Mouse (Mus musculus) intestine, embryonic 14.5 days (tissue): ENCODE measurements around the gene Crhr1. TPM values are rescaled to one million over a fixed set of nuclear protein-coding genes. Genes with fewer than 3 reads are reported as not detected.

Experiments used
- ATAC-seq: fragments of 200-750 bp; cut with Nextera tagmentation; replicated peaks from 2 replicates; pipeline ENCODE4 v1.8.0; 2017; ENCODE audit warnings: low read depth, moderate number of reproducible peaks, moderate TSS enrichment, moderate library complexity; ENCODE audit not compliant: low FRiP score, low TSS enrichment
- DNase-seq: peaks from one replicate; pipeline ENCODE4 v3.0.0-alpha.2; 2018; ENCODE audit warnings: low spot score
- H3K27ac ChIP-seq: fragments of 300-500 bp; sonication (generic); 2 replicates; pipeline ENCODE4 v1.5.1; 2014; ENCODE audit warnings: low read depth, mild to moderate bottlenecking, control low read depth
- H3K27me3 ChIP-seq: fragments of 300-500 bp; sonication (generic); replicated peaks from 2 replicates; pipeline ENCODE4 v1.6.1; 2014; ENCODE audit warnings: low read length, control low read depth; ENCODE audit not compliant: control insufficient read depth, insufficient read depth
- H3K36me3 ChIP-seq: fragments of 300-500 bp; sonication (generic); 2 replicates; pipeline ENCODE4 v1.6.1; 2014; ENCODE audit warnings: low read length, control low read depth; ENCODE audit not compliant: control insufficient read depth, insufficient read depth
- H3K4me1 ChIP-seq: fragments of 300-500 bp; sonication (generic); replicated peaks from 2 replicates; pipeline ENCODE4 v1.6.1; 2014; ENCODE audit warnings: low read length, control low read depth, mixed read lengths; ENCODE audit not compliant: control insufficient read depth, insufficient read depth
- H3K4me2 ChIP-seq: fragments of 300-500 bp; sonication (generic); 2 replicates; pipeline ENCODE4 v1.6.1; 2014; ENCODE audit warnings: low read length
- H3K4me3 ChIP-seq: fragments of 300-500 bp; sonication (generic); 2 replicates; pipeline ENCODE4 v1.5.1; 2014; ENCODE audit warnings: low read depth, low read length, control low read depth, mixed read lengths
- H3K9ac ChIP-seq: fragments of 300-500 bp; sonication (generic); 2 replicates; pipeline ENCODE4 v1.6.1; 2014; ENCODE audit warnings: mild to moderate bottlenecking, low read length
- H3K9me3 ChIP-seq: fragments of 300-500 bp; sonication (generic); 2 replicates; pipeline ENCODE4 v1.6.1; 2016; ENCODE audit warnings: low read length, control low read depth; ENCODE audit not compliant: control insufficient read depth
- WGBS: fragments of 180-500 bp; shearing (Covaris S2); extraction: QIAGEN DNeasy Blood & Tissue Kit; methylation state at CpG from one replicate; pipeline ENCODE4 v1.1.7; 2014; 5-methylcytosine and 5-hydroxymethylcytosine counted together
- polyA plus RNA-seq: library from polyadenylated mRNA; unstranded; fragments of >200 nt; fragmentation: Nextera tagmentation; extraction: Ambion mirVana; gene quantifications from 2 replicates; pipeline ENCODE4 v1.2.1, GENCODE M21; 2014

Gene Crhr1
- polyA plus RNA-seq, 1 experiment from 2014 or later: 0.26 TPM

DNA sequence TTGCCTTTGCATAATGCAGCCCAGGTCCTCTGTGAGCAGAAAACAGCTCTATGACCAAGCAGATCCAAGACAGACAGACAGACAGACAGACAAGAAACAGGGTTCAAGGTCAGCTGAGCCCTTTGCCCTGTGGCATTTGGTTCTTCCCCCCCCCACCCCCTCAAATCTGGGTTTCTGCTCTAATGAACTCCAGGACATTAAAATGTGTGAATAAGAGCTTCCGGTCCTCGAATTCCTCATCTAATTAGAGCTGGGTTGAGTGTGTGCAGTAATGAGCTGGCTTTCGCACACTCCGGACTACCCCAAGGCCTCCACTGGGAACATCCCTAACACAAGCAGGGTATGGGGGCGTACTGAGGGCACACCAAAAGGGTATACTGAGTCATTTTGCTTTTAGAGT is 18.3 kb downstream of the Crhr1 start:
- WGBS: 80% methylated on average over 5 of the region's 5 CpGs
- no peaks in the 10 kb centered on the region for H3K9me3 ChIP-seq
- no peak overlapping the region for H3K4me2 ChIP-seq
- no peaks in the 10 kb centered on the region for H3K36me3 ChIP-seq
- no peaks in the 10 kb centered on the region for H3K27me3 ChIP-seq
- H3K9ac ChIP-seq: no peak overlapping the region
- ATAC-seq: no peak
- no peak overlapping the region for H3K27ac ChIP-seq
- H3K4me3 ChIP-seq: no peak overlapping the region
- no peaks in the 10 kb centered on the region for H3K4me1 ChIP-seq
- DNase-seq: no peak

DNA sequence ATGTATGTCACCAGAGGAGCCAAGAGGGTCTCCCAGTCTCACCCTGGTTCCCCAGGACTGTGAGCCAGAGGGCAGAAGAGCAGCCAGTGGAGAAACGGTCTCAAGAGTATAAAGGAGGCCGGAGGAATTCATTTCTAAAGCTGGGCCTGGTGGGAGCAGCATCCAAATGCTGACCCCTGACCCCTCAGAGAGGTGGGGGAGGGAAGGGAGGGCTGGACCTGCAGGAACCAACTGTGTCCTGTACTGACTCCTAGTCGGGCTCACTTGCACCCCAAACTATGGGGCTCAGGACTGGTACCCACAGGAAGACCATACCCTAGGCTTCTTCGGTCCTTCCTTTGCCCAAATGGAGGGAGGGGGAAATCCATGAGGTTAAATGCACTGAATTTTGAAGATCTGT is 21.7 kb downstream of the Crhr1 start:
- no peak overlapping the region for H3K9ac ChIP-seq
- H3K4me2 ChIP-seq: no peak overlapping the region
- ATAC-seq (no peak), DNase-seq (no peak)
- no peak overlapping the region for H3K27ac ChIP-seq
- no peaks in the 10 kb centered on the region; the same call in 1 of the 2 replicates for H3K4me1 ChIP-seq
- no peaks in the 10 kb centered on the region for H3K36me3 ChIP-seq
- no peaks in the 10 kb centered on the region for H3K9me3 ChIP-seq
- H3K4me3 ChIP-seq: no peak overlapping the region
- peaks cover 11% of the 10 kb centered on the region for H3K27me3 ChIP-seq
- 61% methylated on average over 4 of the region's 4 CpGs for WGBS

DNA sequence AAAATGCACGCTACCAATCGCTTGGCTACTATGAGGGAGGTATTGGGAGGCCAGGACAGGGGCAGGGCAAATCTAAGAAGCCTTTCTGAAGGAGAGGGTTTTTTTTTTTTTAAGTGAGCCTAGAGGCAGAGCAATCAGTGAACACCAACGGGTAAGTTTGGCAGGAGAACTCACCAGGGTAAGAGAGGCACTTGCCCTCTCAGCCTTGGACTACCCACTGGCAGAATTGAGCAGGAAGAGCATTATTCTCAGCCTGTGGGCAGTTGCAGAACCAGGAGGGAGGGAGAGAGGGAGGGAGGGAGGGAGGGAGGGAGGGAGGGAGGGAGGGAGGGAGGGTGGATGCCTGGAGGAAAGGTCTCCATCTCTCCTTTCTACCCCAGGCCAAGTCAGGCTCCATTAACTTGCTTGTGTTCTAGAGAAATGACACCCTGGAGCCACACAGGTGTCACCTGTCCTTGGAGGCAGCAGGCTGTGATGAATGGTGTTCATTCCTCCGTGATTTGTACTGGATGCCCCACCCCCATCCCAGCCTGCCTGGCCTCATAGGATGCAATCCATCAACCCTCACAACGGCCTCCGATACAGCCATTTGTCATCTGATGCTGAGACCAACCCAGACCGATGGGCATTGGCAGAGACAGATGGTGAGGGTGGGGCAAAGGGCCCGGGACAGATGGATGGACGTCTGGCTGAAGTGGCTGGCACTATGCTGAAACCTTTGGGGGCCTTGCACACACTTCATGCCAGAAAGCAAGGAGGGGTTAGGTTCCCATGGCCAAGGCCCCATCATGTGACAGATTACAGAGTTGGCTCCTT is 22.4 kb downstream of the Crhr1 start:
- peaks cover 11% of the 10 kb centered on the region for H3K27me3 ChIP-seq
- H3K9me3 ChIP-seq: no peaks in the 10 kb centered on the region
- no peak overlapping the region for H3K27ac ChIP-seq
- DNase-seq: no peak
- no peak overlapping the region for H3K9ac ChIP-seq
- 35% methylated on average over 9 of the region's 9 CpGs for WGBS
- H3K4me3 ChIP-seq: no peak overlapping the region
- no peak overlapping the region for H3K4me2 ChIP-seq
- no peaks in the 10 kb centered on the region; the same call in 1 of the 2 replicates for H3K4me1 ChIP-seq
- ATAC-seq: no peak
- H3K36me3 ChIP-seq: no peaks in the 10 kb centered on the region

DNA sequence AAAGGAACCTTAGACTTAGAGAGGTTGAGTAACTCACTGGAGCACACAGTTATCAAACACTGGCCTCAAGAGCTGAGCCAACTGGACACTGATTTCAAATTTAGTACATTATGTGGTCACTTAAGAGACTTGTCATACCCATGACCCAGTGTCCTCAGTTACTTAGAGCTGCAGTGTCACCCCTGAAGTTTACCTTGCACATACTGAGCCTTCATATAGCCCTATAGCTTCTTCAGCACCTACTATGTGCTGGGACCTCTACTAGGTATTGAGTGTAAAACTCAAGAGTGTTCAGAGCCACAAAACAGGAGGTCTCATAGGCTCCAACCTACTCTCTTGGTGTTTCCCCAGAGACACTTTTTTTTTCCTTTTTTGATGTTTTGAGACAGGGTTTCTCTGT is 23.2 kb downstream of the Crhr1 start:
- Histone ChIP-seq H3K4me2 (no peak overlapping the region), H3K4me3 (no peak overlapping the region), H3K4me1 (no peaks in the 10 kb centered on the region; the same call in 1 of the 2 replicates), H3K36me3 (no peaks in the 10 kb centered on the region), H3K27me3 (peaks cover 11% of the 10 kb centered on the region), H3K9me3 (no peaks in the 10 kb centered on the region), H3K9ac (no peak overlapping the region), H3K27ac (no peak overlapping the region)
- DNase-seq (no peak), ATAC-seq (no peak)

DNA sequence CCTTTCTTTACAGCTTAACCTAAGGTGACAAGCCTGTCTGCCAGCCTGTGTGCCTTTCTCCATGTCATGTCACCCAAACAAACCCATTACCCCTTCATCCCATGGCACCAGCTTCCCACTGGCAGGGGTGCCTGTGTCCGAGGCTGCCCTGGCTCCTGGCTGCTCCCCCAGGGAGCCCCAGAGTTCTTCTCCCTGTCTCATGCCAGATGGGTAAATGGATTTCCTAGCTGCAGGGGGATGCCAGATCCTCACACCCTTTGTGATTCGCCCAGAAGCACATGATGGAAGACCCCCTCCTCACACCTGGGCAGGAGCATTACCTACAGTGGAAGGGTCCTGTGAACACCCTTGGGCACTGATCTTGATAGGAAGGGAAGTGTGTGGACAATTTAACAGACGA is 23.7 kb downstream of the Crhr1 start:
- ATAC-seq (no peak), DNase-seq (no peak)
- Histone ChIP-seq H3K27ac (no peak overlapping the region), H3K4me1 (no peaks in the 10 kb centered on the region; the same call in 1 of the 2 replicates), H3K36me3 (no peaks in the 10 kb centered on the region), H3K27me3 (peaks cover 11% of the 10 kb centered on the region), H3K9me3 (no peaks in the 10 kb centered on the region), H3K4me2 (no peak overlapping the region), H3K4me3 (no peak overlapping the region), H3K9ac (no peak overlapping the region)
- 70% methylated on average over 3 of the region's 3 CpGs for WGBS

DNA sequence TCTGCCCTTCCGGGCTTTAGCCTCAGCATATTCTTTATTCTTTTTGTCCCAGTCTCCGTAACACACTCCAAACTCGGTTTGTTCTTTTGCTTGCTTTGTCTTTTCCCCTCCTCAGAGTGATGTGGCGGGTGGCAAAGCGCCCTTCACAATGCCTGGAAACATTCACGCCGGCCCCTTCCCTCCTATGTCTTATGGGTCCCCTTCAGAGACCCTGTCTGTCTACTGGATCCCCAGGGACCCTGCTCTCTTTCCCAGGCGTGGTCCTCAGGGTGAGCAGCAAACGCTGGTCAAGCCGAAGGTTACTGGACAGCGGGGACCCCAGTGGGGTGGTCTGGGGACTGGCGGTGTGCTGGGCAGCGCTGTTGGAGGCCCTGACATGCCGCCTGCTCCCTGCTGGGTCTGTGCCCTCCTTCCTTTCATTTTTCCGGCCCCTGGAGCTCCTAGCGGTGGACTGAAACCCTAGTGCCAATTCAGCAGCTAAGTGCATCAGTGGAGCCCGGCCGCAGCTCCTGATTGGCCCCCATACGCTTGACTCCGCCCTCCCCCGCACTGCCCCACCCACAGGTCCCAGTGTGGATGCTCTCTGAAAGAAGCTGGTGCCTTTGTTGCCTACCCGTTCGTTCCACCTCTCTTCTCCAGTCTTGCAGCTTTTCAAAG is 25.1 kb downstream of the Crhr1 start:
- WGBS: 7% methylated on average over 23 of the region's 23 CpGs
- H3K27me3 ChIP-seq: peaks cover 11% of the 10 kb centered on the region
- ATAC-seq (peak; percentile 77; the same call in 1 of the 2 replicates), DNase-seq (peak; percentile 82)
- no peak overlapping the region for H3K9ac ChIP-seq
- H3K4me2 ChIP-seq: peak overlapping the region; percentile 47
- H3K4me1 ChIP-seq: no peaks in the 10 kb centered on the region; the same call in 1 of the 2 replicates
- H3K27ac ChIP-seq: no peak overlapping the region
- no peaks in the 10 kb centered on the region for H3K36me3 ChIP-seq
- H3K9me3 ChIP-seq: no peaks in the 10 kb centered on the region
- H3K4me3 ChIP-seq: peak overlapping the region; percentile 19; the same call in 1 of the 2 replicates

DNA sequence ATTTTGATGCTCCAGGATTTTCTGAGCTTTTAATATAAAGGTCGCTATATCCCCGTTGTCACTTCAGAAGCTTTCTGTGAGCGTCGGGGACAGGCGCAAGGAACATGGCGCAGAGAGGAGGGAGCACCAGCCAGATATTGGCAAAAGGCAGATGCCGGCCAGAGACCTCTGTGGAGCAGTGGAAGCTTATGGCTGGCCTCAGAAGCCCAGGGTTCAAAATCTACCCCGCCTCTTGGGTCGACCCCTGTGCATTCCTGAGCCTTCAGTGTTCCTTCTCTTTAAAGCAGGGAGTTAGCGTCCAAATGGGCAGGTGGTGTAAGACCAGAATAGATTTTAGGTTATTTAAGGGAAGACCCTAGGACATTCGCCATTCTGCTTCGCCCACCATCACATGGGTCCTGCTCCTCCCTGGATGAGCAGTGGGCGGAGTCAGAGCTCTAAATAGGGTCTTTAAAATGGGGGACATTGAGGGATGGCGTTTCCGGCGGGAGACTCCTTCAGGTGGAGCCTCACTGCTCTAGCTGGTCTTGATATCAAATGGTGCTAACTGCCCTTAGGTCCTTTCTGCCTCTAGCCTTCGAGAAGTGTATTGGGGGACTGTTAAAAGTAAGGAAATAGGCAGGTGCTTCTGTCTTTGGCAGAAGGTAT is 25.7 kb downstream of the Crhr1 start:
- Histone ChIP-seq H3K4me3 (peak overlapping the region; percentile 19; the same call in 1 of the 2 replicates), H3K27ac (no peak overlapping the region), H3K9ac (no peak overlapping the region), H3K4me2 (peak overlapping the region; percentile 47), H3K9me3 (no peaks in the 10 kb centered on the region), H3K4me1 (no peaks in the 10 kb centered on the region; the same call in 1 of the 2 replicates), H3K27me3 (peaks cover 11% of the 10 kb centered on the region), H3K36me3 (no peaks in the 10 kb centered on the region)
- ATAC-seq (no peak), DNase-seq (peak; percentile 54)
- 8% methylated on average over 17 of the region's 17 CpGs for WGBS

DNA sequence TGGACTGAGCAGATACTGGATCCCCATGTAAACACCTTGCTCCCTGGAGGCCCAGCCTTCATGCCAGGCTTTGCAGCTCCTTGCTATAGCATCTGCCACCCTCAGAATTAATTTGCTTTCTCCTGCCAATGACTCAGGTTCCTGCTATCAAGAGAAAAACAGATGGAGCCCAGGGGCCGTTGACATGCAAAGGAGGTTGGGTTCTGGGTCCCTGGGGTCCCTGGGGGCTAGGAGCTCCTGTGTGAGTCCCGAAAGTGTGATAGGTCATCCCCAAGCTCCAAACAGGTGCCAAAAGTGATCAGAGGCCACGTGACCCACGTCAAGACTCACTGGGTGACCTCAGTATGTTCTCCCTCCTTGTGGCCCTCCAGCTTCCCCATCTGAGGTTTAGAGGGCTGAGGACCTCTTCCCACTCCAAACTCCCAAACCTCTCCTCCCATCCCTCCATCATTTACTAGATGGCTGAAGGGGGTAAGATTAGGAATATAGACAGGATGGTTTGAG is 27.2 kb downstream of the Crhr1 start:
- Histone ChIP-seq H3K9ac (no peak overlapping the region), H3K9me3 (no peaks in the 10 kb centered on the region), H3K27me3 (peaks cover 11% of the 10 kb centered on the region), H3K36me3 (no peaks in the 10 kb centered on the region), H3K4me3 (no peak overlapping the region), H3K4me1 (no peaks in the 10 kb centered on the region; the same call in 1 of the 2 replicates), H3K27ac (no peak overlapping the region), H3K4me2 (no peak overlapping the region)
- DNase-seq: no peak
- 79% methylated on average over 4 of the region's 4 CpGs for WGBS
- no peak for ATAC-seq
